Mouse (Mus musculus): ENCODE results near the gene Kdm5b. TPM values are rescaled to one million over a fixed set of nuclear protein-coding genes. Genes with fewer than 3 reads are reported as not detected.
A peak's percentile ranks its signal among the peaks of the same experiment; 100 is the strongest.

The Kdm5b gene
- polyA plus RNA-seq, 1 experiment = 11.2 TPM

DNA sequence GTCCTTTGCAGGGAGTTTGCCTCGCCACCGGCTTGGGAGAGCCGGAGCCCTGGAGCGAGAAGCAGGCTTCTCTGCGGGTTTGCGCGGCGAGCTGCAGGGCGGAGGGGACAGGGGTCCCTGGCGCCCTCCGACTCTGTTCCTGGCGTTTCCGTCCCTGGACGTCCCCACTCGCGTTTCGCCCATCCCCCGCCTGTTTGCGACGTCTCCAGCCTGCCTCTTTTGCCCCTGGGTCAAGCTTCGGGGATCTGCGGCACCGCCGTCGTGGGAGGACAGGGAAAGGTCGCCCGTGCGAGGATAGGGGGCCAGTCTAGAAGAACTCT lies 87.0 kb downstream of the Kdm5b start:
- no peaks in the 10 kb centered on the region for H3K36me3 ChIP-seq (ENCODE audit: control insufficient read depth, insufficient read depth)
- no peak overlapping the region for H3ac ChIP-seq (ENCODE audit: control insufficient read depth, insufficient read length)
- peaks cover 46% of the 10 kb centered on the region for H3K27me3 ChIP-seq (ENCODE audit: control insufficient read depth, insufficient read depth, insufficient read length)
- no peaks in the 10 kb centered on the region for H3K79me2 ChIP-seq (ENCODE audit: control insufficient read depth, insufficient read depth)
- H3K4me3 ChIP-seq = no peak overlapping the region
- no peak for TF ChIP-seq MAX (IDR thresholded peaks at IDR 0.05; ENCODE audit: low read depth)
- no peak for TF ChIP-seq REST (IDR thresholded peaks at IDR 0.05; ENCODE audit: insufficient read depth, insufficient read length)
- no peak for TF ChIP-seq POLR2A (IDR thresholded peaks at IDR 0.05; ENCODE audit: insufficient read length, low read depth)
- TF ChIP-seq SRF (IDR thresholded peaks at IDR 0.05; ENCODE audit: control insufficient read depth, insufficient read length, low read depth) = no peak
- no peak for TF ChIP-seq TCF12 (IDR thresholded peaks at IDR 0.05; ENCODE audit: insufficient read depth, poor library complexity, severe bottlenecking)
- no peak for TF ChIP-seq POLR2AphosphoS2 (IDR thresholded peaks at IDR 0.05; ENCODE audit: insufficient read length, low read depth)
- TF ChIP-seq USF1 (IDR thresholded peaks at IDR 0.05; ENCODE audit: low read depth) = no peak
- TF ChIP-seq E2F4 (IDR thresholded peaks at IDR 0.05; ENCODE audit: insufficient read depth) = no peak
- no peak for TF ChIP-seq MYOG (IDR thresholded peaks at IDR 0.05; ENCODE audit: control insufficient read depth in 1 of 3, insufficient read depth in 1 of 3, insufficient read length in 2 of 3, low read depth in 2 of 3)
- TF ChIP-seq TCF3 (IDR thresholded peaks at IDR 0.05; ENCODE audit: insufficient read length, low read depth) = no peak
- TF ChIP-seq MYOD1 (IDR thresholded peaks at IDR 0.05; ENCODE audit: control insufficient read depth in 1 of 3, insufficient read length in 2 of 3, low read depth in 2 of 3) = no peak
- no peak for TF ChIP-seq CEBPB (IDR thresholded peaks at IDR 0.05; ENCODE audit: insufficient read depth, poor library complexity, severe bottlenecking)
- no peak overlapping the region for H3K4me2 ChIP-seq (ENCODE audit: low read depth)

DNA sequence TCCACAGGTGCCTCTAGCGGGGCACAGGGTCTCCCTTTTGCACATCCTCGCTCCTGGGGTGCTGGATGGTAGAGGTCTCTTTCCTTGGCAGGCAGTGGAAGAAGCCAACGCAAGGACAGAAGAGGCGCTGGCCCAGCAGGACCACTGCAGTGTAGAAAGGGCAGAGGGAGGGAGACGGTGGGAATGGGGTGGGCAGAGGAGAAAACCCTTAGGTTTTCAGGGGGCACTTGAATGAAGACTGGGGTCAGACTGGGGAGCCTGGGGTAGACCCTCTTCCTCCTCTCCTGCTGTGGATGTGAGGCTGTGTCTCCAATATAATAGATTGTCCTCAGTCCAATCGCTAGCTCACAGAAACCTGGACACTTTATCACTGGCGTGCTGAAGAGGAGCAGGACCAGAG lies 87.6 kb downstream of the Kdm5b start:
- Histone ChIP-seq H3K4me2 (ENCODE audit: low read depth) (no peak overlapping the region), H3K4me3 (no peak overlapping the region), H3K27me3 (ENCODE audit: control insufficient read depth, insufficient read depth, insufficient read length) (peaks cover 46% of the 10 kb centered on the region)

DNA sequence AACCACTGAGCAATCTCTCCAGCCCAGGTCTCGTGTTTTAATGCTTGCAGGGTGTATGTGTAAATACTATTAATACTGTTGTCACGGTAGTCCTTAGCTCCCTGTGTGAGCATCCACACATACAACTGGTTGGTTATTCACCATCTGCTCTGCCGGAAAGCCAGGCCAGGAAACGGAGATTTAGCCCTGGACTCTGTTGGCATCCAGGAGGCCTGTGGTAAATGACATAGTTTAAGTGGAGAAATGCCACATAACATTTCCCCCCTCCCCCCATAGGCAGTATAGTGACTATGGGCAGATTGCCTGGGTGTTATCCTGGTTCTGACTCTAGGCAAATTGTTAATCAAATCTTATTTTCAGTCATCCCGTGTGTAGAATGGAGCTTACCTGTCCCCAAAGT lies 90.8 kb downstream of the Kdm5b start:
- no peak overlapping the region for H3K4me3 ChIP-seq
- no peak overlapping the region for H3ac ChIP-seq (ENCODE audit: control insufficient read depth, insufficient read length)
- no peaks in the 10 kb centered on the region for H3K79me2 ChIP-seq (ENCODE audit: control insufficient read depth, insufficient read depth)
- H3K36me3 ChIP-seq (ENCODE audit: control insufficient read depth, insufficient read depth) = no peaks in the 10 kb centered on the region
- peaks cover 29% of the 10 kb centered on the region for H3K27me3 ChIP-seq (ENCODE audit: control insufficient read depth, insufficient read depth, insufficient read length)
- TF ChIP-seq TCF3 (IDR thresholded peaks at IDR 0.05; ENCODE audit: insufficient read length, low read depth) (no peak), POLR2A (IDR thresholded peaks at IDR 0.05; ENCODE audit: insufficient read length, low read depth) (no peak), USF1 (IDR thresholded peaks at IDR 0.05; ENCODE audit: low read depth) (no peak), SRF (IDR thresholded peaks at IDR 0.05; ENCODE audit: control insufficient read depth, insufficient read length, low read depth) (no peak), POLR2AphosphoS2 (IDR thresholded peaks at IDR 0.05; ENCODE audit: insufficient read length, low read depth) (no peak), MAX (IDR thresholded peaks at IDR 0.05; ENCODE audit: low read depth) (no peak), E2F4 (IDR thresholded peaks at IDR 0.05; ENCODE audit: insufficient read depth) (no peak), CEBPB (IDR thresholded peaks at IDR 0.05; ENCODE audit: insufficient read depth, poor library complexity, severe bottlenecking) (no peak), MYOG (IDR thresholded peaks at IDR 0.05; ENCODE audit: control insufficient read depth in 1 of 3, insufficient read depth in 1 of 3, insufficient read length in 2 of 3, low read depth in 2 of 3) (no peak), REST (IDR thresholded peaks at IDR 0.05; ENCODE audit: insufficient read depth, insufficient read length) (no peak), TCF12 (IDR thresholded peaks at IDR 0.05; ENCODE audit: insufficient read depth, poor library complexity, severe bottlenecking) (no peak), MYOD1 (IDR thresholded peaks at IDR 0.05; ENCODE audit: control insufficient read depth in 1 of 3, insufficient read length in 2 of 3, low read depth in 2 of 3) (no peak)
- H3K4me2 ChIP-seq (ENCODE audit: low read depth) = peak overlapping the region; percentile 49

More for the DNA sequence above, 87.6 kb downstream of the Kdm5b start:
- Histone ChIP-seq H3ac (ENCODE audit: control insufficient read depth, insufficient read length) (no peak overlapping the region), H3K79me2 (ENCODE audit: control insufficient read depth, insufficient read depth) (no peaks in the 10 kb centered on the region), H3K36me3 (ENCODE audit: control insufficient read depth, insufficient read depth) (no peaks in the 10 kb centered on the region)
- no peak for TF ChIP-seq POLR2A (IDR thresholded peaks at IDR 0.05; ENCODE audit: insufficient read length, low read depth)
- TF ChIP-seq USF1 (IDR thresholded peaks at IDR 0.05; ENCODE audit: low read depth) = no peak
- no peak for TF ChIP-seq POLR2AphosphoS2 (IDR thresholded peaks at IDR 0.05; ENCODE audit: insufficient read length, low read depth)
- no peak for TF ChIP-seq CEBPB (IDR thresholded peaks at IDR 0.05; ENCODE audit: insufficient read depth, poor library complexity, severe bottlenecking)

GRCm38 (mm10) chr1:134651268-134651850 lies 91.4 kb downstream of the Kdm5b start:
- Histone ChIP-seq H3K79me2 (ENCODE audit: control insufficient read depth, insufficient read depth) (no peaks in the 10 kb centered on the region), H3K4me2 (ENCODE audit: low read depth) (peak overlapping the region; percentile 49), H3K27me3 (ENCODE audit: control insufficient read depth, insufficient read depth, insufficient read length) (peaks cover 28% of the 10 kb centered on the region), H3ac (ENCODE audit: control insufficient read depth, insufficient read length) (no peak overlapping the region), H3K4me3 (no peak overlapping the region), H3K36me3 (ENCODE audit: control insufficient read depth, insufficient read depth) (no peaks in the 10 kb centered on the region)
- TF ChIP-seq POLR2AphosphoS2 (IDR thresholded peaks at IDR 0.05; ENCODE audit: insufficient read length, low read depth) (no peak), POLR2A (IDR thresholded peaks at IDR 0.05; ENCODE audit: insufficient read length, low read depth) (no peak), MYOG (IDR thresholded peaks at IDR 0.05; ENCODE audit: control insufficient read depth in 1 of 3, insufficient read depth in 1 of 3, insufficient read length in 2 of 3, low read depth in 2 of 3) (no peak), TCF12 (IDR thresholded peaks at IDR 0.05; ENCODE audit: insufficient read depth, poor library complexity, severe bottlenecking) (no peak), TCF3 (IDR thresholded peaks at IDR 0.05; ENCODE audit: insufficient read length, low read depth) (no peak), USF1 (IDR thresholded peaks at IDR 0.05; ENCODE audit: low read depth) (no peak)

- H3ac ChIP-seq (ENCODE audit: control insufficient read depth, insufficient read length) = no peak overlapping the region
- TF ChIP-seq POLR2A (IDR thresholded peaks at IDR 0.05; ENCODE audit: insufficient read length, low read depth) (no peak), E2F4 (IDR thresholded peaks at IDR 0.05; ENCODE audit: insufficient read depth) (no peak), MYOG (IDR thresholded peaks at IDR 0.05; ENCODE audit: control insufficient read depth in 1 of 3, insufficient read depth in 1 of 3, insufficient read length in 2 of 3, low read depth in 2 of 3) (peak in 1 of 3 experiments; percentile 49), CEBPB (IDR thresholded peaks at IDR 0.05; ENCODE audit: insufficient read depth, poor library complexity, severe bottlenecking) (no peak), USF1 (IDR thresholded peaks at IDR 0.05; ENCODE audit: low read depth) (no peak), SRF (IDR thresholded peaks at IDR 0.05; ENCODE audit: control insufficient read depth, insufficient read length, low read depth) (no peak), MYOD1 (IDR thresholded peaks at IDR 0.05; ENCODE audit: control insufficient read depth in 1 of 3, insufficient read length in 2 of 3, low read depth in 2 of 3) (peak; percentile 5 to 68 (median 26))
- H3K4me3 ChIP-seq = no peak overlapping the region
- peaks cover 26% of the 10 kb centered on the region for H3K27me3 ChIP-seq (ENCODE audit: control insufficient read depth, insufficient read depth, insufficient read length)
- no peaks in the 10 kb centered on the region for H3K36me3 ChIP-seq (ENCODE audit: control insufficient read depth, insufficient read depth)
- H3K79me2 ChIP-seq (ENCODE audit: control insufficient read depth, insufficient read depth) = no peaks in the 10 kb centered on the region
- peak overlapping the region; percentile 49 for H3K4me2 ChIP-seq (ENCODE audit: low read depth)
Observed at GRCm38 (mm10) chr1:134651851-134652398, 92.0 kb downstream of the Kdm5b start.
